Mouse (Mus musculus) stomach, postnatal 0 days (tissue): ENCODE measurements at regions not wholly inside any gene's neighbourhood (a gene's known extent, or its start where the extent isn't known, plus 50 kb on each side); places are given as distances from the start of the nearest gene placed in this dataset.

ENCODE experiments used
- ATAC-seq: fragments of 200-750 bp; cut with Nextera tagmentation; 2 replicates; pipeline ENCODE4 v1.8.0; 2017; ENCODE audit not compliant: low FRiP score, low TSS enrichment
- DNase-seq: peaks from one replicate; pipeline ENCODE4 v3.0.0-alpha.2; 2016; ENCODE audit warnings: low spot score
- H3K27ac ChIP-seq: fragments of 300-500 bp; sonication (generic); replicated peaks from 2 replicates; pipeline ENCODE4 v1.5.1; 2014; ENCODE audit warnings: mild to moderate bottlenecking, control low read depth
- H3K27me3 ChIP-seq: fragments of 300-500 bp; sonication (generic); 2 replicates; pipeline ENCODE4 v1.6.1; 2014; ENCODE audit warnings: low read length; ENCODE audit not compliant: control insufficient read depth, insufficient read depth
- H3K36me3 ChIP-seq: fragments of 300-500 bp; sonication (generic); 2 replicates; pipeline ENCODE4 v1.6.1; 2014; ENCODE audit warnings: low read length, mixed read lengths; ENCODE audit not compliant: control insufficient read depth, insufficient read depth
- H3K4me1 ChIP-seq: fragments of 300-500 bp; sonication (generic); replicated peaks from 2 replicates; pipeline ENCODE4 v1.6.1; 2014; ENCODE audit warnings: antibody characterized with exemption; ENCODE audit not compliant: control insufficient read depth, insufficient read depth
- H3K4me2 ChIP-seq: fragments of 300-500 bp; sonication (generic); replicated peaks from 2 replicates; pipeline ENCODE4 v1.6.1; 2014; ENCODE audit warnings: low read depth, mild to moderate bottlenecking, control low read depth, moderate library complexity
- H3K4me3 ChIP-seq: fragments of 300-500 bp; sonication (generic); 2 replicates; pipeline ENCODE4 v1.5.1; 2014; ENCODE audit warnings: low read depth, low read length, control low read depth
- H3K9ac ChIP-seq: fragments of 300-500 bp; sonication (generic); 2 replicates; pipeline ENCODE4 v1.6.1; 2014; ENCODE audit warnings: mild to moderate bottlenecking, low read length, control low read depth, mixed read lengths
- H3K9me3 ChIP-seq: fragments of 300-500 bp; sonication (generic); 2 replicates; pipeline ENCODE4 v1.6.1; 2016; ENCODE audit warnings: low read length; ENCODE audit not compliant: control insufficient read depth
- CTCF ChIP-seq: IDR thresholded peaks from 2 replicates; pipeline ENCODE4 v1.5.1; 2016; ENCODE audit warnings: antibody characterized with exemption, low read depth, mild to moderate bottlenecking, moderate library complexity
- EP300 ChIP-seq: optimal IDR thresholded peaks from 2 replicates; pipeline ENCODE3; 2016; ENCODE audit warnings: antibody characterized with exemption
- WGBS: fragments of 180-500 bp; shearing (Covaris S2); extraction: QIAGEN DNeasy Blood & Tissue Kit; methylation state at CpG from one replicate; pipeline ENCODE4 v1.1.7; 2014; 5-methylcytosine and 5-hydroxymethylcytosine counted together

DNA sequence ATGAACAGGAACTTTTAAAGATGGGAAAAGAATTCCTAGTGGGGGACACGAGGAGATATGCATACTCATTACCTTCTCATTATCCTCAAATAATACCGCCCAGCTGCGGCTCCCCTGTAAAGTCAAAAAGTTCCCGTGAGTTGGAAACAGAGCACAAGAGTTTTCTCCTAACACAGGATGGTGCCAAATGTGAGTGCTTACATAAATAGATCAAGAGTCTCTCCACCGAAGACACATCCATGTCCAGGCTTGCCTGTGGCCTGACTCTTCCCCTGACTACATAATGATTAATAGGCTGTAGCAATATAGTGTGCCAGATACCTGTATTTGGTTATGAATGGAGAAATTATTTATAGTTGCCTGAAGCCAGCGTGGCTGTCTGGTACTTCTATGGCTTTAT lies 281.8 kb upstream of the Klf3 start:
- 65% methylated on average over 6 of the region's 6 CpGs for WGBS
- Histone ChIP-seq H3K36me3 (no peaks in the 10 kb centered on the region), H3K4me2 (no peak overlapping the region), H3K27me3 (no peaks in the 10 kb centered on the region), H3K9ac (no peak overlapping the region), H3K9me3 (no peaks in the 10 kb centered on the region), H3K4me3 (no peak overlapping the region), H3K27ac (no peak overlapping the region), H3K4me1 (no peaks in the 10 kb centered on the region)
- DNase-seq (no peak), ATAC-seq (no peak)
- TF ChIP-seq EP300, result no peak
- no peak for TF ChIP-seq CTCF

DNA sequence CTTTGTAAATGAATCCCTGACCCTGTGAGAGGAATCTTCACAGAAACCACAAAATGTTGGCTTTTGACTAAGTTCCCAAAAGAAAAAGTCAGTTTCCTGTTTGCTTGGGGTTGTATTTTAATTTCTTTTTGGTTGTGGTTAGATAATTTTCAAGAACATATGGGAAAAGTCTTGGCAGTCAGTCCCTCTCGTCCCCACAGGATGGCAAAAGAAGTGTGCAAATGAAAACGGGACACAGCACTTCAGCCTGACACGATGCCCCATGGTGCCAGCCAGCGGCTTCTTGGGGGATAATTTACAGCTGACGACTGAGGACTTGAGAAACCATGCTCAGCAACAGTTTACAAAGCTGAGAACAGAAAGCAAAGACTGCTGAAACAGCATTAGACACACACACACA lies 281.2 kb upstream of the Klf3 start:
- no peaks in the 10 kb centered on the region for H3K9me3 ChIP-seq
- no peak for DNase-seq
- no peaks in the 10 kb centered on the region for H3K4me1 ChIP-seq
- no peak overlapping the region for H3K4me2 ChIP-seq
- H3K36me3 ChIP-seq, result no peaks in the 10 kb centered on the region
- TF ChIP-seq EP300, result no peak
- TF ChIP-seq CTCF, result peak; percentile 57
- no peak overlapping the region for H3K9ac ChIP-seq
- WGBS, result 28% methylated on average over 5 of the region's 5 CpGs
- H3K27me3 ChIP-seq, result no peaks in the 10 kb centered on the region
- H3K4me3 ChIP-seq, result no peak overlapping the region
- ATAC-seq, result no peak
- no peak overlapping the region for H3K27ac ChIP-seq

GRCm38 (mm10) chr5:64526521-64526920 lies 276.7 kb upstream of the Klf3 start:
- ATAC-seq, result no peak
- no peak for TF ChIP-seq EP300
- WGBS, result 71% methylated on average over 3 of the region's 3 CpGs

DNA sequence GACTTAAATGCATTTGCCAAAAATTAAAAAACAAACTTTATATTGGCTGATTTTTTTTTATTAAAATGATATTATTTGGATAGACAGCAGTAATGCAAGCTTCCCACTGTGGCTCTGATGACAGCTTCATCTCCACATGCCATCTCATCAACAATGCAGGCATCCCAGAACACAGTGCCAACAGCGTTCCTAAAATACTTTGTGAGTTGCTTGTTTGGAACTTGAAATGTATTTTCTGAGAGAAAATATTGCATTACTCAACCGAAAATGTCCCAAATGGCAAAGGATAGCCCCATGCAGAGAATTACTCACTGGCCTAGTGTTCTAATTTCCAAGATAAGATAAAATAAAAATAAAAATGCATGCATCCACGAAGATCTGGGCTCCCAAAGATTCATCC lies 275.2 kb upstream of the Klf3 start:
- H3K4me1 ChIP-seq, result no peaks in the 10 kb centered on the region
- no peaks in the 10 kb centered on the region for H3K36me3 ChIP-seq
- no peak overlapping the region for H3K4me2 ChIP-seq
- H3K27ac ChIP-seq, result no peak overlapping the region
- no peaks in the 10 kb centered on the region for H3K9me3 ChIP-seq
- TF ChIP-seq CTCF (no peak), EP300 (no peak)
- no peaks in the 10 kb centered on the region for H3K27me3 ChIP-seq
- DNase-seq, result no peak
- ATAC-seq, result no peak
- 77% methylated on average over 3 of the region's 3 CpGs for WGBS
- H3K4me3 ChIP-seq, result no peak overlapping the region
- no peak overlapping the region for H3K9ac ChIP-seq

More at GRCm38 (mm10) chr5:64526521-64526920, 276.7 kb upstream of the Klf3 start:
- Histone ChIP-seq H3K4me3 (no peak overlapping the region), H3K4me1 (no peaks in the 10 kb centered on the region), H3K9me3 (no peaks in the 10 kb centered on the region), H3K27me3 (no peaks in the 10 kb centered on the region), H3K4me2 (no peak overlapping the region), H3K9ac (no peak overlapping the region), H3K27ac (no peak overlapping the region), H3K36me3 (no peaks in the 10 kb centered on the region)
- DNase-seq, result no peak

GRCm38 (mm10) chr5:64534371-64534770 lies 268.8 kb upstream of the Klf3 start:
- no peak overlapping the region for H3K4me3 ChIP-seq
- TF ChIP-seq EP300 (no peak), CTCF (no peak)
- H3K4me2 ChIP-seq, result no peak overlapping the region
- 0 out of 2 replicates have a peak, but pooled peaks cover 2% of the 10 kb centered on the region for H3K4me1 ChIP-seq
- H3K9ac ChIP-seq, result no peak overlapping the region
- no peak for DNase-seq
- H3K27me3 ChIP-seq, result no peaks in the 10 kb centered on the region
- no peak overlapping the region for H3K27ac ChIP-seq
- 71% methylated on average over 4 of the region's 4 CpGs for WGBS
- H3K9me3 ChIP-seq, result no peaks in the 10 kb centered on the region
- ATAC-seq, result no peak
- no peaks in the 10 kb centered on the region for H3K36me3 ChIP-seq

DNA sequence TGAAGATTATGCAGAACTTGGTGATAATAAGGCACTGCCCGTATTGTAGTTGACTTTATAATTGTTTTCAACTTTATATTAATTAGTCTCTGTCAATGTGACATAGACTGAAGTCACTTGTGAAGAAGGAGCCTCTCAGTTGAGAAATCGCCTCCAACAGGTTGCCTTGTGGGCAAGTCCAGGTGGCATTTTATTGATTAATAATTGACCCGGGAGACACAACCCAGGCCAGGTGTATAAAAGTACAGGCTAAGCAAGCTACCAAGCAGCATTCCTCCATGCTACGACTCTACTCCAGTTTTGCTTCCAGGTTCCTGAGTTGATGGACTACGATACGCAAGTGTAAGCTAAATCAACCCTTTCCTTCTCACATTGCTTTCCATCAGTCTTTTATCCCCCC lies 268.2 kb upstream of the Klf3 start:
- Histone ChIP-seq H3K9me3 (no peaks in the 10 kb centered on the region), H3K27ac (no peak overlapping the region), H3K4me3 (no peak overlapping the region), H3K9ac (no peak overlapping the region), H3K27me3 (no peaks in the 10 kb centered on the region), H3K36me3 (no peaks in the 10 kb centered on the region), H3K4me1 (0 out of 2 replicates have a peak, but pooled peaks cover 2% of the 10 kb centered on the region), H3K4me2 (no peak overlapping the region)
- TF ChIP-seq CTCF, result no peak
- no peak for TF ChIP-seq EP300
- WGBS, result 81% methylated on average over 6 of the region's 6 CpGs
- DNase-seq (no peak), ATAC-seq (no peak)
